Mouse (Mus musculus) kidney, embryonic 16.5 days (tissue): ENCODE data around the gene Syncrip. TPM values are rescaled to one million over a fixed set of nuclear protein-coding genes. Genes with fewer than 3 reads are reported as not detected.
"Not testable (repeated sequence)": the region's sequence is repeated elsewhere in the genome, so short reads cannot be mapped to it uniquely, and the experiment has no call there.

Source experiments
- ATAC-seq: fragments of 200-750 bp; cut with Nextera tagmentation; 2 replicates; pipeline ENCODE4 v1.8.0; 2017; ENCODE audit warnings: moderate TSS enrichment; ENCODE audit not compliant: low FRiP score, low TSS enrichment
- H3K27ac ChIP-seq: fragments of 300-500 bp; sonication (generic); 2 replicates; pipeline ENCODE4 v1.5.1; 2014; ENCODE audit warnings: low read length
- H3K27me3 ChIP-seq: fragments of 300-500 bp; sonication (generic); 2 replicates; pipeline ENCODE4 v1.6.1; 2014; ENCODE audit warnings: low read length, control low read depth, mixed read lengths; ENCODE audit not compliant: insufficient read depth
- H3K36me3 ChIP-seq: fragments of 300-500 bp; sonication (generic); 2 replicates; pipeline ENCODE4 v1.6.1; 2014; ENCODE audit warnings: low read length, control low read depth, mixed read lengths; ENCODE audit not compliant: insufficient read depth
- H3K4me1 ChIP-seq: fragments of 300-500 bp; sonication (generic); 2 replicates; pipeline ENCODE4 v1.6.1; 2014; ENCODE audit warnings: low read length, control low read depth, mixed read lengths; ENCODE audit not compliant: insufficient read depth
- H3K4me2 ChIP-seq: fragments of 300-500 bp; sonication (generic); replicated peaks from 2 replicates; pipeline ENCODE4 v1.6.1; 2014; ENCODE audit warnings: low read depth, low read length
- H3K4me3 ChIP-seq: fragments of 300-500 bp; sonication (generic); 2 replicates; pipeline ENCODE4 v1.5.1; 2014; ENCODE audit warnings: mild to moderate bottlenecking, low read length
- H3K9ac ChIP-seq: fragments of 300-500 bp; sonication (generic); replicated peaks from 2 replicates; pipeline ENCODE4 v1.6.1; 2014; ENCODE audit warnings: low read length
- H3K9me3 ChIP-seq: fragments of 300-500 bp; sonication (generic); 2 replicates; pipeline ENCODE4 v1.6.1; 2016; ENCODE audit warnings: low read length, control low read depth
- WGBS: fragments of 180-500 bp; shearing (Covaris S2); extraction: QIAGEN DNeasy Blood & Tissue Kit; methylation state at CpG from one replicate; pipeline ENCODE4 v1.1.7; 2014; 5-methylcytosine and 5-hydroxymethylcytosine counted together
- polyA plus RNA-seq: library from polyadenylated mRNA; unstranded; fragments of >200 nt; fragmentation: Nextera tagmentation; extraction: Ambion mirVana; gene quantifications from 2 replicates; pipeline ENCODE4 v1.2.1, GENCODE M21; 2015

Syncrip gene
- polyA plus RNA-seq: 91.9 and 99.8 TPM in 2 replicates

GRCm38 (mm10) chr9:88482230-88482828 is at the start of gene Syncrip:
TSS of gene Syncrip (minus strand) at chr9:88482574.
- peak within 1 kb of the TSS; percentile 84 for H3K4me3 ChIP-seq
- not testable (repeated sequence) for H3K36me3 ChIP-seq, H3K9me3 ChIP-seq, H3K27me3 ChIP-seq
- 1% methylated on average over 35 of the region's 68 CpGs for WGBS
- peak within 1 kb of the TSS; percentile 99 for H3K27ac ChIP-seq
- peaks cover 18% of the 10 kb centered on the region for H3K4me1 ChIP-seq
- peak; percentile 97 for ATAC-seq
- H3K9ac ChIP-seq: peak within 1 kb of the TSS; percentile 99
- peak within 1 kb of the TSS; percentile 65 for H3K4me2 ChIP-seq

- no peaks in the 10 kb centered on the region for H3K9me3 ChIP-seq
Observed at GRCm38 (mm10) chr9:88529979-88530580, 47.7 kb upstream of the Syncrip start.

GRCm38 (mm10) chr9:88529571-88529970 is 47.2 kb upstream of the Syncrip start:
- 79% methylated on average over 3 of the region's 3 CpGs for WGBS
- Histone ChIP-seq H3K4me1 (no peaks in the 10 kb centered on the region), H3K9me3 (no peaks in the 10 kb centered on the region), H3K27ac (no peak overlapping the region), H3K4me3 (no peak overlapping the region), H3K4me2 (no peak overlapping the region), H3K27me3 (no peaks in the 10 kb centered on the region), H3K9ac (no peak overlapping the region), H3K36me3 (no peaks in the 10 kb centered on the region)
- no peak for ATAC-seq

More at GRCm38 (mm10) chr9:88529979-88530580, 47.7 kb upstream of the Syncrip start:
- Histone ChIP-seq H3K9ac (no peak overlapping the region), H3K27ac (no peak overlapping the region), H3K4me1 (no peaks in the 10 kb centered on the region), H3K27me3 (no peaks in the 10 kb centered on the region), H3K4me2 (no peak overlapping the region), H3K4me3 (no peak overlapping the region), H3K36me3 (no peaks in the 10 kb centered on the region)
- ATAC-seq: no peak
- 58% methylated on average over 5 of the region's 5 CpGs for WGBS

- H3K27ac ChIP-seq: no peak overlapping the region
- ATAC-seq: no peak
- no peaks in the 10 kb centered on the region for H3K27me3 ChIP-seq
- H3K4me2 ChIP-seq: no peak overlapping the region
- no peaks in the 10 kb centered on the region for H3K9me3 ChIP-seq
- no peaks in the 10 kb centered on the region for H3K36me3 ChIP-seq
- no peaks in the 10 kb centered on the region for H3K4me1 ChIP-seq
- 82% methylated on average over 5 of the region's 5 CpGs for WGBS
- no peak overlapping the region for H3K4me3 ChIP-seq
- H3K9ac ChIP-seq: no peak overlapping the region
Observed at GRCm38 (mm10) chr9:88528736-88529135, 46.4 kb upstream of the Syncrip start.

GRCm38 (mm10) chr9:88527956-88528355 is 45.6 kb upstream of the Syncrip start:
- Histone ChIP-seq H3K27me3 (no peaks in the 10 kb centered on the region), H3K9me3 (no peaks in the 10 kb centered on the region), H3K4me2 (no peak overlapping the region), H3K4me3 (no peak overlapping the region), H3K9ac (no peak overlapping the region), H3K36me3 (no peaks in the 10 kb centered on the region), H3K27ac (no peak overlapping the region), H3K4me1 (peaks cover 3% of the 10 kb centered on the region; the same call in 1 of the 2 replicates)
- ATAC-seq: no peak
- WGBS: 79% methylated on average over 4 of the region's 4 CpGs

GRCm38 (mm10) chr9:88525341-88525740 is 43.0 kb upstream of the Syncrip start:
- ATAC-seq: no peak
- no peak overlapping the region for H3K9ac ChIP-seq
- H3K36me3 ChIP-seq: peaks cover 11% of the 10 kb centered on the region
- no peak overlapping the region for H3K4me2 ChIP-seq
- WGBS: 92% methylated on average over 6 of the region's 6 CpGs
- peaks cover 14% of the 10 kb centered on the region for H3K4me1 ChIP-seq
- no peak overlapping the region for H3K4me3 ChIP-seq
- H3K9me3 ChIP-seq: no peaks in the 10 kb centered on the region
- H3K27ac ChIP-seq: no peak overlapping the region
- H3K27me3 ChIP-seq: no peaks in the 10 kb centered on the region

- H3K4me2 ChIP-seq: no peak overlapping the region
- no peak overlapping the region for H3K9ac ChIP-seq
- H3K9me3 ChIP-seq: no peaks in the 10 kb centered on the region
- no peak overlapping the region for H3K27ac ChIP-seq
- no peak overlapping the region for H3K4me3 ChIP-seq
- H3K27me3 ChIP-seq: no peaks in the 10 kb centered on the region
- WGBS: 65% methylated on average over 3 of the region's 3 CpGs
- H3K4me1 ChIP-seq: peaks cover 15% of the 10 kb centered on the region
- peaks cover 15% of the 10 kb centered on the region for H3K36me3 ChIP-seq
- ATAC-seq: no peak
Observed at GRCm38 (mm10) chr9:88524796-88525195, 42.4 kb upstream of the Syncrip start.

GRCm38 (mm10) chr9:88524367-88524766 is 42.0 kb upstream of the Syncrip start:
- Histone ChIP-seq H3K27ac (no peak overlapping the region), H3K9ac (no peak overlapping the region), H3K36me3 (peaks cover 15% of the 10 kb centered on the region), H3K9me3 (no peaks in the 10 kb centered on the region), H3K4me1 (peaks cover 15% of the 10 kb centered on the region), H3K4me3 (no peak overlapping the region), H3K27me3 (no peaks in the 10 kb centered on the region), H3K4me2 (no peak overlapping the region)
- no peak for ATAC-seq
- 99% methylated on average over 2 of the region's 2 CpGs for WGBS

GRCm38 (mm10) chr9:88523335-88523668 is 40.9 kb upstream of the Syncrip start:
- Histone ChIP-seq H3K27me3 (no peaks in the 10 kb centered on the region), H3K9ac (peak overlapping the region; percentile 65), H3K27ac (peak overlapping the region; percentile 88), H3K4me3 (peak overlapping the region; percentile 76), H3K9me3 (no peaks in the 10 kb centered on the region), H3K36me3 (peaks cover 15% of the 10 kb centered on the region), H3K4me2 (peak overlapping the region; percentile 88), H3K4me1 (peaks cover 15% of the 10 kb centered on the region)
- ATAC-seq: no peak
- under 1% methylated on average over 16 of the region's 16 CpGs for WGBS

GRCm38 (mm10) chr9:88522569-88523334 is 40.4 kb upstream of the Syncrip start:
- ATAC-seq: peak; percentile 92
- under 1% methylated on average over 69 of the region's 69 CpGs for WGBS
- peak overlapping the region; percentile 88 for H3K4me2 ChIP-seq
- H3K9ac ChIP-seq: peak overlapping the region; percentile 93
- H3K4me3 ChIP-seq: peak overlapping the region; percentile 76
- H3K9me3 ChIP-seq: no peaks in the 10 kb centered on the region
- peak overlapping the region; percentile 88 for H3K27ac ChIP-seq
- H3K4me1 ChIP-seq: peaks cover 15% of the 10 kb centered on the region
- no peaks in the 10 kb centered on the region for H3K27me3 ChIP-seq
- peaks cover 15% of the 10 kb centered on the region for H3K36me3 ChIP-seq
